Mouse (Mus musculus): ENCODE results near the gene C2cd4b. TPM values are rescaled to one million over a fixed set of nuclear protein-coding genes. Genes with fewer than 3 reads are reported as not detected.

C2cd4b gene
- polyA plus RNA-seq, 1 experiment = 0.33 TPM

- no peak overlapping the region for H3K27ac ChIP-seq (ENCODE audit: insufficient read depth, low read length)
- 91% methylated on average over 6 of the region's 6 CpGs for WGBS
- no peak overlapping the region for H3K4me3 ChIP-seq (replicated peaks; ENCODE audit: insufficient read depth, low read depth, low read length)
- no peaks in the 10 kb centered on the region for H3K4me1 ChIP-seq (ENCODE audit: control insufficient read depth, insufficient read depth, low read length)
- no peaks in the 10 kb centered on the region for H3K27me3 ChIP-seq (ENCODE audit: control insufficient read depth, insufficient read depth, low read length)
- TF ChIP-seq CTCF (IDR thresholded peaks at IDR 0.05; ENCODE audit: borderline replicate concordance, insufficient read depth, low read depth, low read length) (no peak), POLR2A (IDR thresholded peaks at IDR 0.05; ENCODE audit: borderline replicate concordance, insufficient read depth, low read length) (no peak)
- no peak for DNase-seq
Observed at GRCm38 (mm10) chr9:67793501-67793900, 34.3 kb downstream of the C2cd4b start.

- H3K4me1 ChIP-seq (ENCODE audit: control insufficient read depth, insufficient read depth, low read length) = no peaks in the 10 kb centered on the region
- no peak for DNase-seq
- H3K27ac ChIP-seq (ENCODE audit: insufficient read depth, low read length) = no peak overlapping the region
- whole genome bisulfite sequencing = 93% methylated on average over 1 of the region's 1 CpGs
- no peaks in the 10 kb centered on the region for H3K27me3 ChIP-seq (ENCODE audit: control insufficient read depth, insufficient read depth, low read length)
- TF ChIP-seq POLR2A (IDR thresholded peaks at IDR 0.05; ENCODE audit: borderline replicate concordance, insufficient read depth, low read length) = no peak
- TF ChIP-seq CTCF (IDR thresholded peaks at IDR 0.05; ENCODE audit: borderline replicate concordance, insufficient read depth, low read depth, low read length) = no peak
- H3K4me3 ChIP-seq (replicated peaks; ENCODE audit: insufficient read depth, low read depth, low read length) = no peak overlapping the region
Observed at GRCm38 (mm10) chr9:67794216-67794615, 35.0 kb downstream of the C2cd4b start.

GRCm38 (mm10) chr9:67794668-67795067 is 35.4 kb downstream of the C2cd4b start:
- no peak for TF ChIP-seq POLR2A (IDR thresholded peaks at IDR 0.05; ENCODE audit: borderline replicate concordance, insufficient read depth, low read length)
- TF ChIP-seq CTCF (IDR thresholded peaks at IDR 0.05; ENCODE audit: borderline replicate concordance, insufficient read depth, low read depth, low read length) = no peak
- DNase-seq = no peak
- Histone ChIP-seq H3K27ac (ENCODE audit: insufficient read depth, low read length) (no peak overlapping the region), H3K4me1 (ENCODE audit: control insufficient read depth, insufficient read depth, low read length) (no peaks in the 10 kb centered on the region), H3K27me3 (ENCODE audit: control insufficient read depth, insufficient read depth, low read length) (no peaks in the 10 kb centered on the region), H3K4me3 (replicated peaks; ENCODE audit: insufficient read depth, low read depth, low read length) (no peak overlapping the region)
- 82% methylated on average over 4 of the region's 4 CpGs for WGBS

GRCm38 (mm10) chr9:67795205-67795675 is 36.0 kb downstream of the C2cd4b start:
- H3K4me3 ChIP-seq (replicated peaks; ENCODE audit: insufficient read depth, low read depth, low read length) = no peak overlapping the region
- TF ChIP-seq POLR2A (IDR thresholded peaks at IDR 0.05; ENCODE audit: borderline replicate concordance, insufficient read depth, low read length) (no peak), CTCF (IDR thresholded peaks at IDR 0.05; ENCODE audit: borderline replicate concordance, insufficient read depth, low read depth, low read length) (no peak)
- DNase-seq = peak; percentile 11 to 14
- 9% methylated on average over 14 of the region's 14 CpGs for WGBS
- H3K27ac ChIP-seq (ENCODE audit: insufficient read depth, low read length) = no peak overlapping the region
- H3K27me3 ChIP-seq (ENCODE audit: control insufficient read depth, insufficient read depth, low read length) = no peaks in the 10 kb centered on the region
- no peaks in the 10 kb centered on the region for H3K4me1 ChIP-seq (ENCODE audit: control insufficient read depth, insufficient read depth, low read length)

GRCm38 (mm10) chr9:67799078-67799819 is 40.0 kb downstream of the C2cd4b start:
- H3K4me1 ChIP-seq (ENCODE audit: control insufficient read depth, insufficient read depth, low read length) = no peaks in the 10 kb centered on the region
- no peak for TF ChIP-seq CTCF (IDR thresholded peaks at IDR 0.05; ENCODE audit: borderline replicate concordance, insufficient read depth, low read depth, low read length)
- TF ChIP-seq POLR2A (IDR thresholded peaks at IDR 0.05; ENCODE audit: borderline replicate concordance, insufficient read depth, low read length) = no peak
- H3K27me3 ChIP-seq (ENCODE audit: control insufficient read depth, insufficient read depth, low read length) = no peaks in the 10 kb centered on the region
- no peak overlapping the region for H3K4me3 ChIP-seq (replicated peaks; ENCODE audit: insufficient read depth, low read depth, low read length)
- no peak for DNase-seq
- H3K27ac ChIP-seq (ENCODE audit: insufficient read depth, low read length) = no peak overlapping the region
- 57% methylated on average over 14 of the region's 14 CpGs for WGBS

GRCm38 (mm10) chr9:67802241-67802640 is 43.0 kb downstream of the C2cd4b start:
- no peaks in the 10 kb centered on the region for H3K27me3 ChIP-seq (ENCODE audit: control insufficient read depth, insufficient read depth, low read length)
- H3K27ac ChIP-seq (ENCODE audit: insufficient read depth, low read length) = no peak overlapping the region
- TF ChIP-seq CTCF (IDR thresholded peaks at IDR 0.05; ENCODE audit: borderline replicate concordance, insufficient read depth, low read depth, low read length) (peak; percentile 66), POLR2A (IDR thresholded peaks at IDR 0.05; ENCODE audit: borderline replicate concordance, insufficient read depth, low read length) (no peak)
- DNase-seq = peak; percentile 33 to 40
- no peaks in the 10 kb centered on the region for H3K4me1 ChIP-seq (ENCODE audit: control insufficient read depth, insufficient read depth, low read length)
- no peak overlapping the region for H3K4me3 ChIP-seq (replicated peaks; ENCODE audit: insufficient read depth, low read depth, low read length)
- whole genome bisulfite sequencing = 23% methylated on average over 6 of the region's 6 CpGs

GRCm38 (mm10) chr9:67807000-67807399 is 47.8 kb downstream of the C2cd4b start:
- TF ChIP-seq CTCF (IDR thresholded peaks at IDR 0.05; ENCODE audit: borderline replicate concordance, insufficient read depth, low read depth, low read length) (no peak), POLR2A (IDR thresholded peaks at IDR 0.05; ENCODE audit: borderline replicate concordance, insufficient read depth, low read length) (no peak)
- no peaks in the 10 kb centered on the region for H3K4me1 ChIP-seq (ENCODE audit: control insufficient read depth, insufficient read depth, low read length)
- WGBS = 74% methylated on average over 5 of the region's 5 CpGs
- no peak for DNase-seq
- no peak overlapping the region for H3K4me3 ChIP-seq (replicated peaks; ENCODE audit: insufficient read depth, low read depth, low read length)
- H3K27me3 ChIP-seq (ENCODE audit: control insufficient read depth, insufficient read depth, low read length) = no peaks in the 10 kb centered on the region
- no peak overlapping the region for H3K27ac ChIP-seq (ENCODE audit: insufficient read depth, low read length)

- 54% methylated on average over 6 of the region's 6 CpGs for WGBS
- no peaks in the 10 kb centered on the region for H3K27me3 ChIP-seq (ENCODE audit: control insufficient read depth, insufficient read depth, low read length)
- TF ChIP-seq CTCF (IDR thresholded peaks at IDR 0.05; ENCODE audit: borderline replicate concordance, insufficient read depth, low read depth, low read length) (no peak), POLR2A (IDR thresholded peaks at IDR 0.05; ENCODE audit: borderline replicate concordance, insufficient read depth, low read length) (no peak)
- H3K4me3 ChIP-seq (replicated peaks; ENCODE audit: insufficient read depth, low read depth, low read length) = no peak overlapping the region
- no peaks in the 10 kb centered on the region for H3K4me1 ChIP-seq (ENCODE audit: control insufficient read depth, insufficient read depth, low read length)
- DNase-seq = no peak
- H3K27ac ChIP-seq (ENCODE audit: insufficient read depth, low read length) = no peak overlapping the region
Observed at GRCm38 (mm10) chr9:67810527-67810926, 51.3 kb downstream of the C2cd4b start.

Other genes starting within 250 kb of the C2cd4b start
- gene Tln2, start 199.7 kb upstream of the C2cd4b start, polyA plus RNA-seq (2012; rRNA removed) = 25.9 and 28.7 TPM in 2 replicates
- gene C2cd4a, start 72.9 kb downstream of the C2cd4b start, polyA plus RNA-seq (2012; rRNA removed) = 0.07 and 0.10 TPM in 2 replicates
- 45.6 and 46.5 TPM in 2 replicates for gene Vps13c, start 81.0 kb downstream of the C2cd4b start, polyA plus RNA-seq (2012; rRNA removed)

Measured in cerebellum, adult 2 months (tissue).